Mouse (Mus musculus) left cerebral cortex, adult 8-10 months (tissue): ENCODE data around the gene Litaf. TPM values are rescaled to one million over a fixed set of nuclear protein-coding genes. Genes with fewer than 3 reads are reported as not detected.
"Not testable (repeated sequence)": the region's sequence is repeated elsewhere in the genome, so short reads cannot be mapped to it uniquely, and the experiment has no call there.

Experiments
- DNase-seq, 2 experiments: peaks; one replicate each; pipeline ENCODE4 v3.0.0; 2022; ENCODE audit warnings: low spot score in 2 of 2
- total RNA-seq, 4 experiments: library from RNA; stranded (reverse); gene quantifications; 2 replicates each; pipeline ENCODE4 v1.2.4; 2022

The Litaf gene
- total RNA-seq, 4 experiments from 2014 or later: 18.7 to 24.5 (median 21.6) TPM

GRCm38 (mm10) chr16:11023618-11024017, 42.3 kb downstream of the Litaf start:
- DNase-seq: no peak

- no peak for DNase-seq
Observed at GRCm38 (mm10) chr16:11022113-11022489, 43.9 kb downstream of the Litaf start.

GRCm38 (mm10) chr16:11021403-11022112, 44.4 kb downstream of the Litaf start:
- DNase-seq: no peak

GRCm38 (mm10) chr16:11017807-11018595, 48.0 kb downstream of the Litaf start:
- DNase-seq: no peak

- no peak for DNase-seq
Observed at GRCm38 (mm10) chr16:11016353-11016752, 49.6 kb downstream of the Litaf start.

GRCm38 (mm10) chr16:11014407-11014806, 51.5 kb downstream of the Litaf start:
- no peak for DNase-seq

GRCm38 (mm10) chr16:11013464-11014147, 52.4 kb downstream of the Litaf start:
- DNase-seq: not testable (repeated sequence)

GRCm38 (mm10) chr16:11012571-11013463, 53.1 kb downstream of the Litaf start:
- DNase-seq: peak in 1 of 2 experiments; percentile 76

- DNase-seq: no peak
Observed at GRCm38 (mm10) chr16:11011939-11012338, 54.0 kb downstream of the Litaf start.

GRCm38 (mm10) chr16:11011206-11011605, 54.8 kb downstream of the Litaf start:
- DNase-seq: no peak

- no peak for DNase-seq
Observed at GRCm38 (mm10) chr16:11010270-11010669, 55.7 kb downstream of the Litaf start.

GRCm38 (mm10) chr16:11008162-11008991, 57.6 kb downstream of the Litaf start:
- no peak for DNase-seq

- DNase-seq: no peak
Observed at GRCm38 (mm10) chr16:11006100-11006499, 59.9 kb downstream of the Litaf start.

GRCm38 (mm10) chr16:11001703-11002659, 64.0 kb downstream of the Litaf start:
- no peak for DNase-seq

- no peak for DNase-seq
Observed at GRCm38 (mm10) chr16:10999809-11000208, 66.1 kb downstream of the Litaf start.

- DNase-seq: no peak
Observed at GRCm38 (mm10) chr16:10998224-10998623, 67.7 kb downstream of the Litaf start.

GRCm38 (mm10) chr16:10996576-10996975, 69.4 kb downstream of the Litaf start:
- DNase-seq: no peak

GRCm38 (mm10) chr16:10993032-10993744, 72.8 kb downstream of the Litaf start:
- DNase-seq: peak in 1 of 2 experiments; percentile 56
